Mouse (Mus musculus) small intestine, adult 2 months (tissue): ENCODE data around the gene Lrrc1.

ENCODE experiments used
- CTCF ChIP-seq: fragments of 200-500 bp; IDR thresholded peaks from 2 replicates; pipeline ENCODE4 v1.5.1; 2012; ENCODE audit warnings: low read depth, mild to moderate bottlenecking, control low read depth, inconsistent platforms, low read length, moderate library complexity, mixed read lengths; ENCODE audit not compliant: insufficient replicate concordance, insufficient read length; ENCODE audit errors: extremely low read depth
- POLR2A ChIP-seq: fragments of 200-500 bp; IDR thresholded peaks from 2 replicates; pipeline ENCODE4 v1.6.1; 2012; ENCODE audit warnings: low read depth, mild to moderate bottlenecking, control low read depth, inconsistent platforms, low read length, moderate library complexity

GRCm38 (mm10) chr9:77455439-77456168 is 89.1 kb downstream of the Lrrc1 start:
- TF ChIP-seq CTCF (no peak), POLR2A (no peak)
